Mouse (Mus musculus) heart, postnatal 25 days (tissue): Measurements from ENCODE around the gene Ipo4. TPM values are rescaled to one million over a fixed set of nuclear protein-coding genes. Genes with fewer than 3 reads are reported as not detected.
A peak's percentile ranks its signal among the peaks of the same experiment; 100 is the strongest.

Experiments
- DNase-seq: peaks from one replicate; pipeline ENCODE4 v3.0.0; 2022; ENCODE audit warnings: low spot score
- intact Hi-C: fragments of 180-260 bp; cut with DNase I; formaldehyde crosslinking; loops from one replicate; pipeline ENCODE4 v1.15.1; 2025
- total RNA-seq, 2 experiments: library from RNA; stranded (reverse); gene quantifications; 2 replicates each; pipeline ENCODE4 v1.2.3; 2021

Ipo4 gene
- total RNA-seq, 2 experiments from 2014 or later, result 51.1 to 57.0 TPM

- no peak for DNase-seq
- intact Hi-C loops, result no loop called here
Measured at GRCm38 (mm10) chr14:55640816-55641215, 5.1 kb upstream of the Ipo4 start.

- DNase-seq, result no peak
- intact Hi-C loops, result loop anchor here (5.0 kb wide), 1 partner anchor 35 kb away; the partner anchor contains the start of genes Gmpr2 and Nedd8
Measured at GRCm38 (mm10) chr14:55637795-55638194, 2.0 kb upstream of the Ipo4 start, which contains the start of gene Gm49378. Gm49378 (minus strand) TSS chr14:55637895.

- intact Hi-C loops, result loop anchor here (5.0 kb wide), 1 partner anchor 37 kb away; the partner anchor contains the start of genes Gmpr2 and Nedd8
- DNase-seq, result no peak
Measured at GRCm38 (mm10) chr14:55634874-55635522, 759 bp downstream of the Ipo4 start.

- intact Hi-C loops, result loop anchor here (2.0 to 5.0 kb wide), 2 partner anchors 113 to 128 kb away; partner anchors contain the start of gene Cideb
- no peak for DNase-seq
Measured at GRCm38 (mm10) chr14:55629312-55629711, 6.4 kb downstream of the Ipo4 start.

GRCm38 (mm10) chr14:55628077-55628827, 7.5 kb downstream of the Ipo4 start:
- intact Hi-C loops, result loop anchor here (2.0 to 5.0 kb wide), 2 partner anchors 115 to 129 kb away; partner anchors contain the start of gene Cideb
- no peak for DNase-seq

- DNase-seq, result no peak
- intact Hi-C loops, result no loop called here
Measured at GRCm38 (mm10) chr14:55618486-55619195, 17.1 kb downstream of the Ipo4 start.

GRCm38 (mm10) chr14:55617822-55618221, 17.9 kb downstream of the Ipo4 start, which contains the start of gene Rec8:
Rec8 (plus strand) TSS chr14:55618037.
- DNase-seq, result no peak
- intact Hi-C loops, result no loop called here

GRCm38 (mm10) chr14:55616844-55617243, 18.9 kb downstream of the Ipo4 start:
- DNase-seq, result no peak
- intact Hi-C loops, result no loop called here

- no peak for DNase-seq
- intact Hi-C loops, result no loop called here
Measured at GRCm38 (mm10) chr14:55615876-55616275, 19.9 kb downstream of the Ipo4 start.

- DNase-seq, result no peak
- intact Hi-C loops, result no loop called here
Measured at GRCm38 (mm10) chr14:55614565-55615178, 21.1 kb downstream of the Ipo4 start.

- intact Hi-C loops, result no loop called here
- no peak for DNase-seq
Measured at GRCm38 (mm10) chr14:55613346-55613745, 22.4 kb downstream of the Ipo4 start.

- intact Hi-C loops, result no loop called here
- no peak for DNase-seq
Measured at GRCm38 (mm10) chr14:55608339-55608738, 27.4 kb downstream of the Ipo4 start.

- intact Hi-C loops, result no loop called here
- no peak for DNase-seq
Measured at GRCm38 (mm10) chr14:55605743-55606459, 29.9 kb downstream of the Ipo4 start.

GRCm38 (mm10) chr14:55604823-55605222, 30.9 kb downstream of the Ipo4 start:
- no peak for DNase-seq
- intact Hi-C loops, result loop anchor here (5.0 kb wide), 2 partner anchors 43 to 108 kb away; partner anchors contain the start of genes A730061H03Rik and Dcaf11

GRCm38 (mm10) chr14:55603633-55604576, 31.9 kb downstream of the Ipo4 start:
- intact Hi-C loops, result loop anchor here (1.0 to 5.0 kb wide), 3 partner anchors 12 to 107 kb away; partner anchors contain the start of genes A730061H03Rik and Dcaf11
- peak; percentile 87 for DNase-seq

GRCm38 (mm10) chr14:55603271-55603632, 32.5 kb downstream of the Ipo4 start, which contains the start of gene Irf9:
Irf9 (plus strand) TSS chr14:55603571.
- DNase-seq, result no peak
- intact Hi-C loops, result loop anchor here (1.0 to 5.0 kb wide), 3 partner anchors 11 to 106 kb away; partner anchors contain the start of genes A730061H03Rik and Dcaf11

- intact Hi-C loops, result no loop called here
- DNase-seq, result no peak
Measured at GRCm38 (mm10) chr14:55598521-55599390, 37.0 kb downstream of the Ipo4 start.
